Mouse (Mus musculus) adrenal gland, postnatal 36 days (tissue): ENCODE measurements around the gene Kcna4. TPM values are rescaled to one million over a fixed set of nuclear protein-coding genes. Genes with fewer than 3 reads are reported as not detected.

Experiments
- DNase-seq, 2 experiments: peaks; one replicate each; pipeline ENCODE4 v3.0.0; 2021; ENCODE audit warnings: mixed read lengths in 1 of 2
- long read RNA-seq, 2 experiments: library from polyadenylated mRNA; stranded (forward); transcript quantifications; one replicate each; pipeline ENCODE4 v2.0.0; 2021; ENCODE audit warnings: borderline sequencing depth in 2 of 2
- total RNA-seq, 2 experiments: library from RNA; stranded (reverse); gene quantifications; 2 replicates each; pipeline ENCODE4 v1.2.3; 2021

The Kcna4 gene
- under 1 TPM; 0.10 to 0.40 TPM for total RNA-seq
- long read RNA-seq, experiment 1, full-length matches to known transcripts, result 1 of 1 reads
- long read RNA-seq, experiment 1, partial matches to known transcripts, result 0 of 1 reads
- long read RNA-seq, experiment 1, other reads (novel, unspliced or antisense), result 0 of 1 reads
- long read RNA-seq, experiment 2, result 0 reads

DNA sequence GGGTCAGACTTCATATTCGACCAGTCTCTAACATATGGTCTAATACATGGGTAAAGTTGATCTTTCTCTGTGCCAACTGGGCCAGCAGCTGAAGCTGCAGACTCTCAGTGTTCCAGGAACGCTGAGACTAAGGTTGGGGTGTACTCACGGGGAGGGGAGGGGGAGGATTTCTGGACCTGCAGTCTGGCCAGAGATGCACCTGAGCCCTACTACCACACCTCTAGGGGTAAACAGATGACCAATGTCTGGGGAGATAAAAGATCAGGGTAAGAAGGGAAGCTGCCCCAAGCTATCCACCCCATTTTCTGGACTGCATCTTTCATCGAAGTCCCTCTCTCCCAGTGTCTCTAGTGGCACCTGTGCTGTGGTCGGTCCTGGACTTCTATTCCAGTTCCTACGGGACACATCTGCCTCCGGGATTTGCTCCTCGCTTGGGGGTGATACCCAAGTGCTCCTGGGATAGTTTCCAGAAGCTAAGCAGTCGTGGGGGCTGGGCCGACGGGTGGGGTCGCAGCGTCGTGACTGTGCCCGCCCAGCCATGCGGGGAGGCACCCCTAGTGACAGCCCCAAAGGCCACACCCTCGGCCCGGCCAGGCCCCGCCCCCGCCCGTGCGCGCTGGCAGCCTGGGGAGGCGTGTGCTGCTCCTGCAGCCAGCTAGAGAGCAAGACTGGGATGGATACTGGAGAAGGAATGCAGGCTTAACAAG, at the start of gene Kcna4:
Gene Kcna4, plus strand, starts transcription at position 650 of the 707 bp plus-strand sequence.
- peak; percentile 31 to 40 for DNase-seq

DNA sequence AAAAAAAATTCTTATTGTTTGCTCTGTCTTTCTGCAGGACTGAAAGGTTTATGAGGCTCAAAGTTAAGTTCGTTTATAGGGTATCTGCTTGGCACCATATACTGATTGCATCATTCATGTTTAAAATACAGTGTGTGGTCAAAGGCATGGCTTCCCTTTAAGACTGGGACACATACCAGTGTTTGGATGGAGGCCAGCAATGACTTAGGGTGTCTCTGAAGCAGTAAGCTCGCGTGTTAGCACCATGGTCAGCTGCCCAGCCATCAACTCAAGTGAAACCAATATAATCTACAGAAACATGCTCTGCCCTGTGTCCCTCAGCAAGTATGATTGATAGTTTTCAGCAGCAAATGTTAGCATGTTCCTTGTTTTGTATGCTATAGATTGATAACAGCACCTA, 32.3 kb upstream of the Kcna4 start:
- DNase-seq, result no peak

DNA sequence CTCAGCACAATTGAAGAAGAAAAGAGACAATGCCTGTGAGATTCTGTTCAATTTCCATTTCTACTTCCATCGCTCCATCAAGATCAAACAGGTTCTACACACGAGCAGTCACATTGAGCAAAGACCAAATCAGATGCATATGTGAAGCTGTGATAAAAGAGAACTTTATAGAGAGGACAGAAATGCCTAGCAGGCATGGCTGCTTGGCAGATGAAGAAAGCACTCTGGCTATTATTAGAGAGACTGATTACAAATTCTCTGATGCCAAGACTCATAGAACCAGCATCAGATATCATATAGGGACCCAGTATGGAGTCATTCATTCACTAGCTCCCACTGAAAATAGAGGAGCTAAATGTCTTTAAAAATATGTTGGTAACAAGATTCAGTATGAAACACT, 24.2 kb upstream of the Kcna4 start:
- no peak for DNase-seq

GRCm38 (mm10) chr2:107270050-107270449, 20.4 kb upstream of the Kcna4 start:
- no peak for DNase-seq

DNA sequence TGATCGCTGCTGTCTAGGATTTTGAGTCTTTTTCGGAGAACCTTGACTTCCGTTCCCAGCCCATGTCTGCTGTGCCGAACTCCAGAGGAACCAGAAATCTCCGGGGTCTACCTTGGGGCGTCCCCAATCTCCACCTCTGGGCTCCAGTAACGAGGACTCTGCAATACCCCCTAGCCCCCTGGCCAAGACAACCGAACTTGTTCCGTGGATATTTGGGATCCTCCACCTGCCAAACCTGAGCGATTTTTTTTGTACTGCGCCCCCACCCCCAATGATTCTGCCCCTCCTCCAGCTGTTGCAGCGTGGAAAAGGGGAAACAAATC, 219 bp downstream of the Kcna4 start:
- no peak for DNase-seq

- no peak for DNase-seq
These were observed 703 bp downstream of the Kcna4 start for GRCm38 (mm10) chr2:107291142-107291541.

GRCm38 (mm10) chr2:107294521-107294920, 4.1 kb downstream of the Kcna4 start:
- no peak for DNase-seq

DNA sequence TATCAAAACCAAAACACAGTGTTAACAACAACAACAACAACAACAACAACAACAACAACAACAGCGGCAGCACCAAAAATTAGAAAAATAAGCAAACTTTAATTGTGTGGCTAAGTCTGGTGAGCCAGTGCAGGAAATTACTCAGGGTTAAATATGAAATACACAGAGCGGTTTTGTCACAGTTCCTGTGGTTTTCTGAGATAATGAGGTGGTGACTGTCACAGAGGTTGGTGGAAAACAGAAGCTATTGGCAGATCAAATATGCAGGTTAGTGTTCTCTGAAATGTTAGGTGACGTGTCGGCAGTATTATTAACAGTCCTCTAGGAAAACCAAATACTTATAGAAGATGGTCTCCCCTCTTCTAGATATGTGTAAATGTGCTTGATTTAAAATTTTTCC, 11.4 kb downstream of the Kcna4 start:
- no peak for DNase-seq

- DNase-seq, result no peak
These were observed 14.3 kb downstream of the Kcna4 start for GRCm38 (mm10) chr2:107304707-107305106.

GRCm38 (mm10) chr2:107306077-107306476, 15.6 kb downstream of the Kcna4 start:
- no peak for DNase-seq

GRCm38 (mm10) chr2:107318636-107319035, 28.2 kb downstream of the Kcna4 start:
- DNase-seq, result no peak

GRCm38 (mm10) chr2:107321596-107322226, 31.3 kb downstream of the Kcna4 start:
- DNase-seq, result no peak

- DNase-seq, result no peak
These were observed 33.7 kb downstream of the Kcna4 start for GRCm38 (mm10) chr2:107324090-107324489.

- no peak for DNase-seq
These were observed 36.8 kb downstream of the Kcna4 start for GRCm38 (mm10) chr2:107327276-107327675.

DNA sequence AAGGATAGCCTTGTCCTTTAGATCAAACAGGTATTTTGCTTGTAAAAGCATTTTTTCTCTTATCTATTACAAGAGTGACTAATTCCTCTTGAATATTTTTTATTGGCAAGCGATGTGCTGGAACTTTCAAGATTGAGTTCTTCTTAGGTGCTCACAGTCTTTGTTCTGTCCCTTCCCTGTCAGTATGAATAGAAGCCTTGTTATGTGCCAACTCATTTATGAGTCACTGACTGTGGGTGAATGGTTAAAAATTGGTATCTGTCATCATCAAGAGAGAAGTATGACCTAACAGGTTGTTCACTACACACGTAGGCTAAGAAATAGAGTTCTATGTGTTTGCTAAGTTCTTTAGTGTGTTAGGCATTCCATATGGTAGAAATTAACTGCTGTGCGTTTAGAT, 50.9 kb downstream of the Kcna4 start:
- no peak for DNase-seq

DNA sequence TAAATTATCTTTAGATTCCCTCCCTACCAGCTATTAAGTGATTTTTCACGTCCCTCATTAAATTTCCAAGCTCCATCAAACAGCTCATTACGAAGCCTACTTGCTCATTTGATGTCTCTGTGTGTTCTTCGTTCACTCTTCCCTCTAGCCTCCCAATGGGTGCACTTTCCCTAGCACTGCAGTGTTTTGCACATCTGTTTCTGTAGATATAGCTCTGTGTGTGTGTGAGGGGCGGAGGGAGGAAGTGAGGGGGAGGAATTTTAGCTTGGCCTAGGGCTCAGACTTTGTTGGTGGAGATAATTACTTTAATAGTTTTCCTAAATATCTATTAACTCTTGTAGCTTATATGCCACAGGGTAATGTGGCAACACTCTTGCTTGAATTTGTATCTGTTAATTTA, 54.4 kb downstream of the Kcna4 start:
- no peak for DNase-seq

GRCm38 (mm10) chr2:107345299-107345698, 54.9 kb downstream of the Kcna4 start:
- DNase-seq, result no peak

Other genes with a start within 250 kb of the Kcna4 start
- not detected for gene Fshb, start 231.0 kb upstream of the Kcna4 start, total RNA-seq